Mouse (Mus musculus): ENCODE results near the gene Gli1.
A peak's percentile ranks its signal among the peaks of the same experiment; 100 is the strongest.

Gli1 gene

DNA sequence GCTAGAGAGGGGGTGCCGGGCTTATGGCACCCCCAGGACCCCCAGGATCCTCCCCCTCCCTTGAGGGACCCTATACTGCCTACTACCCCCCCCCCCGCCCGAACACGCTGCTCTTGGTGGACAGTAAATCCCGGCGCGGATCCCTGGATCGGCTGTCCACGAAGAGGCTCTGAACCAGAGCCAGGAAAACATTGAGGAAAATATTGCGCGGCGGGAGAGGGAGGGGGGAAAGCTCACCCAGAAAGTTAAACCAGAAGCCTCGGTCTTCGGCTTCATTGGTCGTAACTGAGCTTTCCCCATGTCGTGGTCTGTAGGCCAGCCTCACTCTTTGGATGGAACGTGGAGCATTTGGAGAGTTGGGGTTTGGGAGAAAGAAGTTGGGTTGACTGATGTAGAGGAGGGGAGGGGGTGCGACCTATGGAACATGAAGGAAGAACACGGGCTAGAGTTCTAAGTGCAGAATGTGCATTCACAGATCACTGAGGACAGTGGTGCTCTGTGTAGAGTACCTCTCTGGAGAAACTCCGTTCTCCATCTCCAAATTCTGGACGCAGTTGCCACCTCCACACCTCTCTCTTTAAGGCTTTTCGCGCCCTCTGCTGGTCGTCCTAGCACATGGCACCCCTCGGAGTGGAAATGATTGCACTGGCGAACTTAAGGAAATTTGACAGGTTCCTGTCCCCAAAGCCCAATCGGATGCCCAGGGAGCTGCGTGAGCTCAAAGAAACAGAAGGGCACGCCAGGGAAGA lies at the start of gene Gli1:
TSS of gene Gli1 (minus strand) at position 84 of the 749 bp plus-strand sequence.
- DNase-seq (ENCODE audit: low spot score in 2 of 2), result peak; percentile 47 to 53

GRCm38 (mm10) chr10:127381743-127382134 lies 40.0 kb upstream of the Gli1 start:
- no peak for DNase-seq (ENCODE audit: low spot score in 2 of 2)

DNA sequence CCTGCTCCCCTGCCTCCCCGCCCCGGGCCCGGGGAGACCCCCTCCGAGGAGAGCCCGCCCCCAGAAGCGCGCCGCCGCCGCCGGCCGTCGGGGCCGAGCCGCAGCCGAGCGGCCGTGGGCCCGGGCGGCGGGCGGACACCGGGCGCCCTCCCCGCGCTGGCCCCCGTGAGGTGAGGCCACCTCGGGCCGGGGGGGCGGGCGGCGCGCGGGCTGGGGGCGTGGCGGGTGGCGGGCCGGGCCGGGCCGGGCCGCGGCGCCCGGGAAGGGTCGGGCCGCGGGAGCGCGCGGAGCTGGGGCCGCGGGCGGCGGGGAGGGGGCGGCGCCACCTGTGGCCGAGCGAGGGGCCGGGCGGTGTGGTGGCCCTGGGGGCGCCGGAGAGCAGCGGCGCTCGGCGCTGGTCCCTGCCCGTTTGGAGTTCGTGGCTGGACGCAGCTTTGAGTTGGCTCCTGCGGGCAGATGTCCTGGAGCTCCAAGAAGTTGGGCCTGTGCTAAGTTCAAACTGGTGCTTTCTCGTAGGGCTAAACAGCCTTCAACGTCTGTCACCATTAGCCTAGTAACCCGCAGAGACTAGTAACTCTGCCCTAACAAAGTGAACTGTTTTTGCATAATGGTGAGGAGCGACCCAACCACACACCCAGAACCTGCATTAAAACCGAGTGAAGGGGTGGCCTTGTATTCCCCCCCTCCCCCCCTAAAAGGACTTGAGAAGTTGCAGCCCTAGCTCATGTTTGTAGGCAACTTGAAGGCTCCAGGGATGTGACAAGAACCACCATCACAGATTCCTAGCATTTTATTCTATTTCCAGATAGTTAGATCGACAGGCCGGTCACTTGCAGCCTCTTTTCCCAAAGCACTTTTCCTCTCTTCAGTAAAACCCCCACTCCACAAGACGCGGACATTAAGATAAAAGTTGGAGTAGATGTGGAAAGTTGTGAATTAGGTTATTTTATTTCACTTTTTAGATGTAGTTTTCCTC lies 39.3 kb upstream of the Gli1 start:
- DNase-seq (ENCODE audit: low spot score in 2 of 2), result peak in 1 of 2 experiments; percentile 17

GRCm38 (mm10) chr10:127380251-127380691 lies 38.5 kb upstream of the Gli1 start, which contains the start of gene R3hdm2:
Gene R3hdm2, plus strand, starts transcription at chr10:127380327.
- peak; percentile 85 to 88 for DNase-seq (ENCODE audit: low spot score in 2 of 2)

DNA sequence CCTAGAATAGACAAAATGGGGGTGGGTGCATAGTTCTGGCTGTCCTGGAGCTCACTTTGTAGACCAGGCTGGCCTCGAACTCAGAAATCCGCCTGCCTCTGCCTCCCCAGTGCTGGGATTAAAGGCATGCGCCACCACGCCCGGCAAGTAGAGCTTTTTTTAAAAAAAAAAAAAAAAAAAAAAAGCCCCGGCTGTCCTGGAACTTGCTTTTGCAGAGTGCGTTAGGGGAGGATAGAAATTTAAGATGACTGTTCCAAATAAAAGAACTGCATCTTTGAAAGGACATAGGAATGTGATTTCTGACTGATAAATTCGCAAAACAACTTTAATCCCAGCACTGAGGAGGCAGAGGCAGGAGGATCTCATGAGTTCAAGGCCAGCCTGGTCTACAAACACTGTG lies 37.9 kb upstream of the Gli1 start:
- DNase-seq (ENCODE audit: low spot score in 2 of 2), result no peak

GRCm38 (mm10) chr10:127377700-127378099 lies 35.9 kb upstream of the Gli1 start:
- DNase-seq (ENCODE audit: low spot score in 2 of 2), result no peak

DNA sequence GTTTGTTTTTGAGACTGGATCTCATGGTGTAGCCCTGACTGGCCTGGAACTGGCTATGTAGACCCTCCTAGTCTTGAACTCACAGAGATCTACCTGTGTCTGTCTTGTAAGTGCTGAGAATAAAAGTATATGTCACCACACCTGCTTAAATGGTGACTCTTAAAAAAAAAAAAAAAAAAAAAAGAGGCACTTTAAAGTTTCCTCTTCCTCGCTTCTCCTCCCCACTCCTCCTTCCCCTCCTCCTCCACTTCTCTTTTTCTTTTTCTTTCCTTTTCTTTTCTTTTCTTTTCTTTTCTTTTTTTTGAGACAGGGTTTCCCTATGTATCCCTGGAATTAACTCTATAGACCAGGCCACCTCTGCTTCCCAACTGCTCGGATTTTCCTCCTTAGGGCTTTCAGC lies 29.2 kb upstream of the Gli1 start:
- DNase-seq (ENCODE audit: low spot score in 2 of 2), result no peak

GRCm38 (mm10) chr10:127369834-127370820 lies 28.4 kb upstream of the Gli1 start, which contains the start of gene Inhbc:
Gene Inhbc, minus strand, starts transcription at chr10:127370431.
- DNase-seq (ENCODE audit: low spot score in 2 of 2), result no peak

- no peak for DNase-seq (ENCODE audit: low spot score in 2 of 2)
These were observed 26.5 kb upstream of the Gli1 start for GRCm38 (mm10) chr10:127368273-127368672.

GRCm38 (mm10) chr10:127367116-127367515 lies 25.3 kb upstream of the Gli1 start:
- no peak for DNase-seq (ENCODE audit: low spot score in 2 of 2)

DNA sequence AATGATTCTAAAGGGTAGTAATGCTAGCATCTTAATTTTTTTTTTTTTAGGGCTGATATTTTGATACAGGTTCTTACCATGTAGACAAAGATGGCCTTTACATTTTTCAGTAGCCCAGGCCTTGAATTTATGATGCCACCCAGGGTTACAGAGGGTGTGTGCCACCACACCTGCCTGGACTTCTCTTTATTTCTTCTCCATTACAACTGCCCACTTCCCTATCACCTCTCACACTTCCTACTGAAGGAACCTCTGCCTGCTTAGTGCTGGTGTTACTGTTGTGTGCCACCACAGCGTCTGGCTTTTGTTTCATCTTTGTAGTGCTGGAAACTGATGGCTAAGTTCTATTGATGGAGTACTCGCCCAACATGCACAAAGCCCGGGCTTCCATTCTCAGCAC lies 18.9 kb upstream of the Gli1 start:
- DNase-seq (ENCODE audit: low spot score in 2 of 2), result no peak

- no peak for DNase-seq (ENCODE audit: low spot score in 2 of 2)
These were observed 13.6 kb upstream of the Gli1 start for GRCm38 (mm10) chr10:127355336-127355735.

- DNase-seq (ENCODE audit: low spot score in 2 of 2), result peak; percentile 77 to 90
These were observed 12.4 kb upstream of the Gli1 start, which contains the start of gene Inhbe for GRCm38 (mm10) chr10:127353909-127354895. Gene Inhbe, minus strand, starts transcription at chr10:127354411.

- DNase-seq (ENCODE audit: low spot score in 2 of 2), result no peak
These were observed 11.0 kb upstream of the Gli1 start for GRCm38 (mm10) chr10:127352766-127353165.

DNA sequence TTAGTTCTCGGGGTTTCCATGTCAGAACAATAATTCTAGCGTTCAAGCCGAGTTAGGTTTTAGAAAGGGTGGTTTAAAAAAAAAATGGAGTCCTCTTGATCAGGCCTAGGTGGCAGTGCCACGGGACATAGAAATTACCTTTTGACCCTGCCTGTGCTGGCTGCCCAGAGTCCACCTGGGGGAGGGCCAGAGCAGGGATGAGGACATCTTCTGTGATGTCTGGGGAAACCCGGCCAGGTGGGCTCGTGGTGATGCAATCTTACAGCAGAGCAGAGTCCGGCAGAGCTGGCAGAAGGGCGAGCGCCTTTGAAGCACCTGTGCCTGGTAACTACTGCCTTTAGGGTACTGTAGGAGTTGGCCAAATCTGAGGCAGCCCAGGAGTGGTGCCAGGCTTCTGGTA lies 10.4 kb upstream of the Gli1 start:
- DNase-seq (ENCODE audit: low spot score in 2 of 2), result no peak

- DNase-seq (ENCODE audit: low spot score in 2 of 2), result no peak
These were observed 9.9 kb upstream of the Gli1 start for GRCm38 (mm10) chr10:127351719-127352118.

- no peak for DNase-seq (ENCODE audit: low spot score in 2 of 2)
These were observed 9.5 kb upstream of the Gli1 start for GRCm38 (mm10) chr10:127351285-127351595.

DNA sequence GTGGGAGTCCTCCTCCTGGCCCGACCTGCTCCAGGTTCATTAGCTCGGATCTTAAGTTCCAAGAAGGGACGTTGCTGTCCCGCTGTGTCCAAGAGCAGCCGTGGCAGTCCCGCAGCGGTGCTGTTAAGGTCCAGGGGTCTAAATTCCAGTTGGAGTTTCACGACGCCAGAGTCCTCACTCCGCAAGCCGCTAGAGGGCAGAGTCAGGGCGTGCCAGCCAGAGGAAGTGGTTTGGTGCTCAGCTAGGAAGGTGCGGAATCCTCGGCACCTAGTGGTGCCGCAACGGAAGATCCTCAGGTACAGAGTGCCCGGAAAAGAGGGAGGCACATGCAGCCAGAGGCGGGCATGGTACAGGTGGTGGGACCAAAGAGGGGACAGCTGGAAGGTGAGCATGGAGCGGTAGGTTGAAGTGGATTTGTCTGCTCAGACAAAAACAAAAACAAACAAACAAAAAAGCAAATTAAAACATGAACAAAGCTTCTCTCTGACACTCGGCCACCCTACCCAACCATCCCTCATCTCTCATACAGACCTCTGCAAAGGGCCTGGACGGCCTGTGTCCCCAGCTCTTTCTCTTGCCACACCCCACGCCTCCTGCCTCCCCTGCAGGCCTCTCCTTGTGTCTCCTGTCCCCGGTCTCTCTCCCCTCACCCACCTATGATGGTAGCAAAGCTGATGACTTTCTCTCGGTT lies 9.0 kb upstream of the Gli1 start:
- peak; percentile 49 to 64 for DNase-seq (ENCODE audit: low spot score in 2 of 2)

GRCm38 (mm10) chr10:127349810-127350209 lies 8.0 kb upstream of the Gli1 start:
- DNase-seq (ENCODE audit: low spot score in 2 of 2), result peak in 1 of 2 experiments; percentile 70

Data from right cerebral cortex, postnatal 36 days (tissue).